Mouse (Mus musculus): ENCODE results near the gene Cd200r1. TPM values are rescaled to one million over a fixed set of nuclear protein-coding genes. Genes with fewer than 3 reads are reported as not detected.

Cd200r1 gene
- total and polyA plus RNA-seq, 3 experiments, result 0.23 to 0.42 (median 0.32) TPM

DNA sequence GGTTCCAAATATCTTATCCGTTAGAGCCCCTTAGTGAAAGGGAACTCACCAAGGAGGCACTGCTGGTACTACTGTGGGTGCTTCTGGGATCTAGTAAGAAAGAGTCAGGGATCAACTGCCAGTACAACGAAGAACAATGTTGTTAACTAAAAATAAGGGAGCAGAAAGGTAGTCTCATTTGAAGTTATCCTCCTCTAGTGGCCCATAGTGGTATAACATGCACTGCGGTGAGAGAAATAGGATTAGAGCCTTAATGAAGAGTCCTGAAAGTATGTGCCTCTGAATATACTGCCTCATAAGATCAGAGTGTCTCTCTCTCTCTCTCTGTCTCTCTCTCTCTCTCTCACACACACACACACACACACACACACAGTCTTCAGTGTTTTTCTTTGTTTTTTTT lies 45.0 kb upstream of the Cd200r1 start:
- DNase-seq, result no peak
- intact Hi-C loops (cut with DNase I), result loop anchor here (10.0 kb wide), 2 partner anchors 374 to 914 kb away; partner anchors contain the start of gene Ccdc80
- H3K4me3 ChIP-seq, result no peak overlapping the region
- H3K79me2 ChIP-seq (replicated peaks; ENCODE audit: control insufficient read depth, insufficient read depth, low read length), result no peaks in the 10 kb centered on the region
- peaks cover 4% of the 10 kb centered on the region for H3K36me3 ChIP-seq (ENCODE audit: control insufficient read depth, insufficient read depth, low read length)
- no peak overlapping the region for H3K9ac ChIP-seq (ENCODE audit: low read depth, low read length)
- WGBS, result 78% methylated on average over 3 of the region's 3 CpGs
- H3K4me1 ChIP-seq (ENCODE audit: control insufficient read depth, insufficient read depth, low read length), result peaks cover 4% of the 10 kb centered on the region
- H3K27ac ChIP-seq, result no peak overlapping the region
- TF ChIP-seq POLR2A (IDR thresholded peaks at IDR 0.05; ENCODE audit: insufficient read depth, low read depth, low read length), result no peak
- TF ChIP-seq CTCF (IDR thresholded peaks at IDR 0.05), result peak; percentile 64
- no peaks in the 10 kb centered on the region for H3K27me3 ChIP-seq (ENCODE audit: control insufficient read depth, insufficient read depth, low read length)

DNA sequence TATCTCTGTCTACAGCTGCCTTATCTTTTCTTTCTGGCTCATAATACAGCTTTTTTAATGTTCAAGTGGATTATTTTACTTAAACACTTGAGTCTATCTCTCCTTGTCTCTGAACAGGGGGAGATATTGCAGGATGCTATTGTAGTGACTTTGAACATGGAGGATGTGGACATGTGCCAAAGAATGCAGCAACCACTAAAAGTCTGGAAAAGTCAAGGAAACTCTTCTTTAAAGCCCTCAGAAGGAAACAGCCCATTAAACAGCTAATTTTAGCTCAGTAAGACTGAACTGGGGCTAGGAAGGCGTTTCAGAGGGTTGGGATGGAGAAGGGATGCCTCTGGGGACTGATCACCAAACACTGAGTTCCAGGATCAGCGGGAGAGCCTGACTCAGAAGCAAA lies 42.9 kb upstream of the Cd200r1 start:
- Histone ChIP-seq H3K4me1 (ENCODE audit: control insufficient read depth, insufficient read depth, low read length) (peaks cover 5% of the 10 kb centered on the region), H3K79me2 (replicated peaks; ENCODE audit: control insufficient read depth, insufficient read depth, low read length) (no peaks in the 10 kb centered on the region), H3K4me3 (no peak overlapping the region), H3K27me3 (ENCODE audit: control insufficient read depth, insufficient read depth, low read length) (no peaks in the 10 kb centered on the region), H3K9ac (ENCODE audit: low read depth, low read length) (no peak overlapping the region; the same call in 1 of the 2 replicates), H3K27ac (no peak overlapping the region), H3K36me3 (ENCODE audit: control insufficient read depth, insufficient read depth, low read length) (peaks cover 4% of the 10 kb centered on the region)
- WGBS, result 61% methylated on average over 2 of the region's 2 CpGs
- TF ChIP-seq POLR2A (IDR thresholded peaks at IDR 0.05; ENCODE audit: insufficient read depth, low read depth, low read length), result no peak
- no peak for TF ChIP-seq CTCF (IDR thresholded peaks at IDR 0.05)
- TF ChIP-seq EP300 (IDR thresholded peaks at IDR 0.05; ENCODE audit: insufficient read depth, low read depth, low read length), result no peak
- DNase-seq, result no peak
- intact Hi-C loops (cut with DNase I), result loop anchor here (10.0 kb wide), 2 partner anchors 372 to 912 kb away; partner anchors contain the start of gene Ccdc80

DNA sequence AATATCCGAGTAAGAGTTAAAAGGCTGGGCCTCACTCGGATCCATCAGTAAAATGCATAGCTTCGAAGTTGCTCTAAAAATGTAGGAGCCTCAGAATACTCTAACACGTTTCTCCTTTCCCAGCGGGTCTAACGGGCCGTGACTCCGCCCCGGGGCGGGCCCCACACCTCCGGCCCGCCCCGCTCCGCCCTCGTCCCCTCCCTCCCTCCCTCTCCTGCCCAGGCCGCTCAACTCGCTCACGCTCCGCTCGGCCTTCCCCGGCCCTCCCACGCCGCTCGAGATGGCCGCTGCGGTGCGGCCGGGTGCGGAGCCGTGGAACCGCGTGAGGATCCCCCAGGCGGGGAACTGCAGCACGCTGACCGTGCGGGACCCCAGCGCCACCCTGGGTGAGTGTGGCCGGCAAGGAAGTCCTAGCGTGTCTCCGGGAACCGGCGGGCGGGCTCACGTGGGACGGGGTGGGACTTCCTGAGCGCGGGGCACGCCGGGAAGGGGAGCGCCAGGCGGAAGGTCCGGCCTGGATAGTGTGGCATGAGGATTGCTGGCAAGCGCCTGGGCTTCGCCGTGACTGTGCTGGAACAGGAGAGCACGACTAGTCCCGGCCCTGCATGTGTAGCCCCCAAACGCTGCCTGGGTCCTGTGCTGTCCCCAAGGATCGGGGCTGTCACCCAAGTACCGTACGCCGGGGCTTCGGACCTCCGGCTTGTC lies 41.3 kb upstream of the Cd200r1 start, which contains the start of gene Nepro:
TSS of gene Nepro (plus strand) at position 219 of the 705 bp plus-strand sequence.
- H3K79me2 ChIP-seq (replicated peaks; ENCODE audit: control insufficient read depth, insufficient read depth, low read length), result no peaks in the 10 kb centered on the region
- peak within 1 kb of the TSS; percentile 86 for H3K9ac ChIP-seq (ENCODE audit: low read depth, low read length)
- 1% methylated on average over 63 of the region's 64 CpGs for WGBS
- TF ChIP-seq EP300 (IDR thresholded peaks at IDR 0.05; ENCODE audit: insufficient read depth, low read depth, low read length), result no peak
- peak; percentile 91 for TF ChIP-seq POLR2A (IDR thresholded peaks at IDR 0.05; ENCODE audit: insufficient read depth, low read depth, low read length)
- peaks cover 5% of the 10 kb centered on the region for H3K4me1 ChIP-seq (ENCODE audit: control insufficient read depth, insufficient read depth, low read length)
- peaks cover 4% of the 10 kb centered on the region for H3K36me3 ChIP-seq (ENCODE audit: control insufficient read depth, insufficient read depth, low read length)
- peak within 1 kb of the TSS; percentile 83 for H3K27ac ChIP-seq
- intact Hi-C loops (cut with DNase I), result loop anchor here (10.0 kb wide), 2 partner anchors 371 to 911 kb away; partner anchors contain the start of gene Ccdc80
- peak; percentile 98 for DNase-seq
- H3K27me3 ChIP-seq (ENCODE audit: control insufficient read depth, insufficient read depth, low read length), result no peaks in the 10 kb centered on the region
- H3K4me3 ChIP-seq, result peak within 1 kb of the TSS; percentile 92

DNA sequence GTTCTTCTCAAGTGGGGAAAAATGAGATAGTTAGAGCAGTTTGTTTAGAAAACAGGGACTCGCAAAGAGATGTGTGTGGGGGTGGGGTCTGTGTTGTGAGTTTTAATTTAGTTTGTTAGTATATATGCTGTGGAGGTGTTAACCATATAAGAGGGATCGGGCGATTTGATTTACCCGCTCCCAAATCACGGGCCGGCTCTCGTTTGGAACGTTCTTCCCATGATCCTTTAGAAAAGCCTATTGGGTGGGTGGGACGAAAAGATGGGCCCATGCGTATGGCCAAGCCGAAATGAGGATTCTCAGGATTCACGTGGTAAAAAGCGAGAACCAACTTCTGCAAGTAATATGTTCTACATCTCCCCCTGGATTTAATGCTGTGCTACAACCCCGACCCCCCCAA lies 40.7 kb upstream of the Cd200r1 start:
- H3K79me2 ChIP-seq (replicated peaks; ENCODE audit: control insufficient read depth, insufficient read depth, low read length), result no peaks in the 10 kb centered on the region
- no peak for TF ChIP-seq POLR2A (IDR thresholded peaks at IDR 0.05; ENCODE audit: insufficient read depth, low read depth, low read length)
- TF ChIP-seq CTCF (IDR thresholded peaks at IDR 0.05), result no peak
- no peak for TF ChIP-seq EP300 (IDR thresholded peaks at IDR 0.05; ENCODE audit: insufficient read depth, low read depth, low read length)
- peaks cover 5% of the 10 kb centered on the region for H3K4me1 ChIP-seq (ENCODE audit: control insufficient read depth, insufficient read depth, low read length)
- peaks cover 4% of the 10 kb centered on the region for H3K36me3 ChIP-seq (ENCODE audit: control insufficient read depth, insufficient read depth, low read length)
- peak overlapping the region; percentile 92 for H3K4me3 ChIP-seq
- DNase-seq, result no peak
- peak overlapping the region; percentile 86 for H3K9ac ChIP-seq (ENCODE audit: low read depth, low read length)
- H3K27ac ChIP-seq, result peak overlapping the region; percentile 83
- under 1% methylated on average over 14 of the region's 14 CpGs for WGBS
- no peaks in the 10 kb centered on the region for H3K27me3 ChIP-seq (ENCODE audit: control insufficient read depth, insufficient read depth, low read length)
- intact Hi-C loops (cut with DNase I), result loop anchor here (10.0 kb wide), 2 partner anchors 370 to 910 kb away; partner anchors contain the start of gene Ccdc80

DNA sequence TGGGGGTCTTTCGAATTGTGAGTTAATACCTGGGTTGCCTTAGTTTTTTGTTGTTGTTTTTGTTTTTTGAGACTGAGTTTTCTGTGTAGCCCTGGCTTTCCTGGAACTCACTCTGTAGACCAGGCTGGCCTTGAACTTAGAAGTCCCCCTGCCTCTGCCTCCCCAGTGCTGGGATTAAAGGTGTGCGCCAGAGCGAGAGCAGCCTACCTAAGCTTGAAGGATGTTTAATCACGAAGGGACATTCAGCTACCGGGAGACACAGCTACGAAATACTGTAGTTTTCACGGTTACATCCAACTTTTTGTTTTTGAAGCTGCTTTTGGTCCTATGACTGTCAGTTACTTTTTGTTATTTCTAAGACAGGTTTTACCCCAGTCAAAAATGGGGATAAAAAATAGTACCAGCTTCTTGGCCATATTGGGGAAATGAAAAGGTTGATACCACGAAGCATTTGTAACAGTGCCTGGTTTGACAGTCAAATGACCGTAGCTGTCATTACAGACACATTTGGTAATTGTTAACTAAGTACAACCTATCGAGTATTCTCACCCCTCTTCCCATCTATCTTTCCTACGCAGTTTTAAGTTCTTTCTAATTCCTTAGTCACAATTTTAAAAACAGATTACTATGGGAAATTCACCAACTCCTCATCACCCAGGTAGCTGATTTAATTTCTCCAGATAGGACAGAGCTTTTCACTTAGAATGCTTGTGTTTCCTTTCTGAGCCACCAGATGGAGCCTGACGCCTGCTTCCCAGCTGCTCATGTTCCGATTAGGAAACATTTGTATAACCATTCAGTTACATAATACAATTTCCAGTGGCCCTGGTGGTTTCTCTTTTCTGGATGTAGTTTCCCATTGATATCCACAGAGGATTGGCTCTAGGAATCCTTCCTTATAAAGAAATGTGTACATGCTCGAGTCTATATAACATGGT lies 40.0 kb upstream of the Cd200r1 start:
- H3K27me3 ChIP-seq (ENCODE audit: control insufficient read depth, insufficient read depth, low read length), result no peaks in the 10 kb centered on the region
- peaks cover 5% of the 10 kb centered on the region for H3K4me1 ChIP-seq (ENCODE audit: control insufficient read depth, insufficient read depth, low read length)
- H3K4me3 ChIP-seq, result peak overlapping the region; percentile 92; the same call in 1 of the 2 replicates
- H3K36me3 ChIP-seq (ENCODE audit: control insufficient read depth, insufficient read depth, low read length), result peaks cover 4% of the 10 kb centered on the region
- intact Hi-C loops (cut with DNase I), result loop anchor here (2.0 to 10.0 kb wide), 3 partner anchors 19 to 909 kb away; partner anchors contain the start of gene Ccdc80
- no peaks in the 10 kb centered on the region for H3K79me2 ChIP-seq (replicated peaks; ENCODE audit: control insufficient read depth, insufficient read depth, low read length)
- WGBS, result 30% methylated on average over 14 of the region's 14 CpGs
- H3K9ac ChIP-seq (ENCODE audit: low read depth, low read length), result no peak overlapping the region
- peak; percentile 99 for TF ChIP-seq EP300 (IDR thresholded peaks at IDR 0.05; ENCODE audit: insufficient read depth, low read depth, low read length)
- peak; percentile 97; the same call in 1 of the 2 replicates for TF ChIP-seq CTCF (IDR thresholded peaks at IDR 0.05)
- no peak for TF ChIP-seq POLR2A (IDR thresholded peaks at IDR 0.05; ENCODE audit: insufficient read depth, low read depth, low read length)
- peak overlapping the region; percentile 58 for H3K27ac ChIP-seq
- DNase-seq, result peak; percentile 48 to 59

Data from heart, adult 2 months (tissue).